Mouse (Mus musculus) neural tube, embryonic 14.5 days (tissue): ENCODE results near the gene Pmpcb. TPM values are rescaled to one million over a fixed set of nuclear protein-coding genes. Genes with fewer than 3 reads are reported as not detected.

Source experiments
- ATAC-seq: fragments of 200-750 bp; cut with Nextera tagmentation; 2 replicates; pipeline ENCODE4 v1.8.0; 2017; ENCODE audit warnings: low read depth, mild to moderate bottlenecking, moderate TSS enrichment, moderate library complexity
- H3K27ac ChIP-seq: fragments of 300-500 bp; sonication (generic); 2 replicates; pipeline ENCODE4 v1.5.1; 2014; ENCODE audit warnings: low read depth, mild to moderate bottlenecking, control low read depth, low read length, moderate library complexity, mixed read lengths
- H3K27me3 ChIP-seq: fragments of 300-500 bp; sonication (generic); 2 replicates; pipeline ENCODE4 v1.6.1; 2014; ENCODE audit warnings: low read length; ENCODE audit not compliant: control insufficient read depth, insufficient read depth
- H3K36me3 ChIP-seq: fragments of 300-500 bp; sonication (generic); 2 replicates; pipeline ENCODE4 v1.6.1; 2014; ENCODE audit warnings: low read length, mixed read lengths; ENCODE audit not compliant: control insufficient read depth, insufficient read depth
- H3K4me1 ChIP-seq: fragments of 300-500 bp; sonication (generic); 2 replicates; pipeline ENCODE4 v1.6.1; 2014; ENCODE audit warnings: low read length; ENCODE audit not compliant: control insufficient read depth, insufficient read depth
- H3K4me2 ChIP-seq: fragments of 300-500 bp; sonication (generic); 2 replicates; pipeline ENCODE4 v1.6.1; 2014; ENCODE audit warnings: mild to moderate bottlenecking, low read depth, low read length, control low read depth
- H3K4me3 ChIP-seq: fragments of 300-500 bp; sonication (generic); 2 replicates; pipeline ENCODE4 v1.5.1; 2014; ENCODE audit warnings: low read depth, low read length, control low read depth, mixed read lengths
- H3K9ac ChIP-seq: fragments of 300-500 bp; sonication (generic); replicated peaks from 2 replicates; pipeline ENCODE4 v1.6.1; 2014; ENCODE audit warnings: low read depth, mild to moderate bottlenecking, control low read depth, low read length, mixed read lengths
- H3K9me3 ChIP-seq: fragments of 300-500 bp; sonication (generic); 2 replicates; pipeline ENCODE4 v1.6.1; 2016; ENCODE audit warnings: low read length; ENCODE audit not compliant: control insufficient read depth
- WGBS: fragments of 180-500 bp; shearing (Covaris S2); extraction: QIAGEN DNeasy Blood & Tissue Kit; methylation state at CpG from one replicate; pipeline ENCODE4 v1.1.7; 2014; 5-methylcytosine and 5-hydroxymethylcytosine counted together
- polyA plus RNA-seq: library from polyadenylated mRNA; unstranded; fragments of >200 nt; fragmentation: Nextera tagmentation; extraction: Ambion mirVana; gene quantifications from 2 replicates; pipeline ENCODE4 v1.2.1, GENCODE M21; 2014

The Pmpcb gene
- polyA plus RNA-seq, 1 experiment from 2014 or later = 82.1 TPM

- Histone ChIP-seq H3K4me2 (no peak overlapping the region), H3K27ac (no peak overlapping the region), H3K9ac (no peak overlapping the region), H3K4me1 (no peaks in the 10 kb centered on the region), H3K9me3 (no peaks in the 10 kb centered on the region), H3K36me3 (no peaks in the 10 kb centered on the region), H3K4me3 (no peak overlapping the region), H3K27me3 (no peaks in the 10 kb centered on the region)
- no peak for ATAC-seq
- 100% methylated on average over 2 of the region's 2 CpGs for WGBS
These were observed 17.7 kb upstream of the Pmpcb start for GRCm38 (mm10) chr5:21719209-21719608.

GRCm38 (mm10) chr5:21724427-21724826, 12.5 kb upstream of the Pmpcb start:
- no peak overlapping the region for H3K4me2 ChIP-seq
- 0 out of 2 replicates have a peak overlapping the region, but pooled peaks have one; percentile 45 for H3K27ac ChIP-seq
- no peak for ATAC-seq
- WGBS = 34% methylated on average over 1 of the region's 1 CpGs
- no peak overlapping the region for H3K9ac ChIP-seq
- no peak overlapping the region for H3K4me3 ChIP-seq
- H3K4me1 ChIP-seq = no peaks in the 10 kb centered on the region
- no peaks in the 10 kb centered on the region for H3K36me3 ChIP-seq
- H3K27me3 ChIP-seq = no peaks in the 10 kb centered on the region
- H3K9me3 ChIP-seq = no peaks in the 10 kb centered on the region

GRCm38 (mm10) chr5:21724872-21725271, 12.1 kb upstream of the Pmpcb start:
- 17% methylated on average over 7 of the region's 7 CpGs for WGBS

GRCm38 (mm10) chr5:21729107-21729506, 7.8 kb upstream of the Pmpcb start:
- no peak for ATAC-seq
- H3K9me3 ChIP-seq = no peaks in the 10 kb centered on the region
- no peak overlapping the region for H3K4me3 ChIP-seq
- H3K27ac ChIP-seq = no peak overlapping the region
- WGBS = 87% methylated on average over 5 of the region's 5 CpGs
- no peaks in the 10 kb centered on the region for H3K27me3 ChIP-seq
- no peak overlapping the region for H3K4me2 ChIP-seq
- no peaks in the 10 kb centered on the region for H3K36me3 ChIP-seq
- H3K4me1 ChIP-seq = peaks cover 14% of the 10 kb centered on the region; the same call in 1 of the 2 replicates
- no peak overlapping the region for H3K9ac ChIP-seq

More at GRCm38 (mm10) chr5:21724872-21725271, 12.1 kb upstream of the Pmpcb start:
- H3K4me2 ChIP-seq = no peak overlapping the region
- no peaks in the 10 kb centered on the region for H3K27me3 ChIP-seq
- H3K4me1 ChIP-seq = no peaks in the 10 kb centered on the region
- H3K9me3 ChIP-seq = no peaks in the 10 kb centered on the region
- ATAC-seq = peak; percentile 7; the same call in 1 of the 2 replicates
- peak overlapping the region; percentile 23; the same call in 1 of the 2 replicates for H3K27ac ChIP-seq
- no peak overlapping the region for H3K4me3 ChIP-seq
- H3K36me3 ChIP-seq = no peaks in the 10 kb centered on the region
- no peak overlapping the region for H3K9ac ChIP-seq

- Histone ChIP-seq H3K9ac (no peak overlapping the region), H3K27me3 (no peaks in the 10 kb centered on the region), H3K36me3 (no peaks in the 10 kb centered on the region), H3K4me1 (peaks cover 14% of the 10 kb centered on the region; the same call in 1 of the 2 replicates), H3K9me3 (no peaks in the 10 kb centered on the region), H3K27ac (peak overlapping the region; percentile 78), H3K4me3 (no peak overlapping the region), H3K4me2 (no peak overlapping the region)
- WGBS = 21% methylated on average over 3 of the region's 3 CpGs
- ATAC-seq = peak; percentile 22
These were observed 4.6 kb upstream of the Pmpcb start for GRCm38 (mm10) chr5:21732177-21732911.

- 8% methylated on average over 8 of the region's 8 CpGs for WGBS
These were observed 4.0 kb upstream of the Pmpcb start for GRCm38 (mm10) chr5:21732930-21733329.

GRCm38 (mm10) chr5:21735100-21735499, 1.8 kb upstream of the Pmpcb start:
- H3K4me1 ChIP-seq = peaks cover 22% of the 10 kb centered on the region
- no peak overlapping the region for H3K4me3 ChIP-seq
- no peak overlapping the region for H3K27ac ChIP-seq
- H3K36me3 ChIP-seq = 0 out of 2 replicates have a peak, but pooled peaks cover 2% of the 10 kb centered on the region
- H3K9me3 ChIP-seq = no peaks in the 10 kb centered on the region
- 84% methylated on average over 20 of the region's 20 CpGs for WGBS
- ATAC-seq = no peak
- no peak overlapping the region for H3K9ac ChIP-seq
- no peaks in the 10 kb centered on the region for H3K27me3 ChIP-seq
- H3K4me2 ChIP-seq = no peak overlapping the region

More at GRCm38 (mm10) chr5:21732930-21733329, 4.0 kb upstream of the Pmpcb start:
- Histone ChIP-seq H3K9me3 (no peaks in the 10 kb centered on the region), H3K4me3 (no peak overlapping the region), H3K4me1 (peaks cover 18% of the 10 kb centered on the region), H3K27me3 (no peaks in the 10 kb centered on the region), H3K27ac (peak overlapping the region; percentile 78), H3K9ac (no peak overlapping the region), H3K36me3 (no peaks in the 10 kb centered on the region), H3K4me2 (no peak overlapping the region)
- peak; percentile 86 for ATAC-seq

GRCm38 (mm10) chr5:21735584-21735983, 1.4 kb upstream of the Pmpcb start:
- H3K36me3 ChIP-seq = peaks cover 7% of the 10 kb centered on the region; the same call in 1 of the 2 replicates
- peaks cover 22% of the 10 kb centered on the region for H3K4me1 ChIP-seq
- ATAC-seq = no peak
- no peaks in the 10 kb centered on the region for H3K9me3 ChIP-seq
- H3K27ac ChIP-seq = no peak overlapping the region
- H3K4me2 ChIP-seq = no peak overlapping the region
- no peak overlapping the region for H3K4me3 ChIP-seq
- H3K27me3 ChIP-seq = no peaks in the 10 kb centered on the region
- 26% methylated on average over 10 of the region's 10 CpGs for WGBS
- H3K9ac ChIP-seq = no peak overlapping the region

GRCm38 (mm10) chr5:21736046-21736445, 895 bp upstream of the Pmpcb start:
- H3K9me3 ChIP-seq = no peaks in the 10 kb centered on the region
- H3K4me3 ChIP-seq = no peak overlapping the region
- no peak overlapping the region for H3K4me2 ChIP-seq
- no peak for ATAC-seq
- H3K4me1 ChIP-seq = peaks cover 22% of the 10 kb centered on the region
- H3K27ac ChIP-seq = no peak overlapping the region
- peaks cover 8% of the 10 kb centered on the region; the same call in 1 of the 2 replicates for H3K36me3 ChIP-seq
- WGBS = 87% methylated on average over 11 of the region's 11 CpGs
- H3K9ac ChIP-seq = no peak overlapping the region
- no peaks in the 10 kb centered on the region for H3K27me3 ChIP-seq
